In genomic region chr12:55490722-55491449, GRCm38 (mm10) we compare ENCODE assay signal across 8 mouse cellular contexts. TPM values are rescaled to one million over a fixed set of nuclear protein-coding genes. Genes with fewer than 3 reads are reported as not detected.
DNase-seq lines count a peak whose midpoint lies in the region; ATAC-seq and TF ChIP-seq lines count a peak whose summit lies in the region.

No protein-coding gene starts in this region.

- peak overlapping the region; percentile 8 for H3K4me3 ChIP-seq in ES-Bruce4 (ENCODE audit: low read depth, low read length)
- H3K4me3 ChIP-seq in embryonic facial prominence, embryonic 14.5 days (ENCODE audit: low read depth, low read length): peak overlapping the region; percentile 91
- peak overlapping the region; percentile 80 for H3K4me3 ChIP-seq in liver, embryonic 11.5 days (ENCODE audit: low read depth, low read length)
- peak overlapping the region; percentile 80 for H3K4me3 ChIP-seq in neural tube, embryonic 12.5 days

- TF ChIP-seq EP300 in ES-Bruce4 (IDR thresholded peaks at IDR 0.05; ENCODE audit: insufficient read depth, low read depth, low read length): no peak

- intact Hi-C loops in heart, postnatal 14 days (cut with DNase I): loop anchor here (2.0 to 10.0 kb wide), 2 partner anchors 18 to 344 kb away; partner anchors contain the start of gene Brms1l

- no peaks in the 10 kb centered on the region for H3K27me3 ChIP-seq in ES-Bruce4 (ENCODE audit: control insufficient read depth, insufficient read depth, low read length, poor library complexity, severe bottlenecking)
- no peaks in the 10 kb centered on the region for H3K27me3 ChIP-seq in embryonic facial prominence, embryonic 14.5 days (replicated peaks; ENCODE audit: control insufficient read depth, insufficient read depth, low read length)
- no peaks in the 10 kb centered on the region for H3K27me3 ChIP-seq in liver, embryonic 11.5 days (replicated peaks; ENCODE audit: control insufficient read depth, insufficient read depth, low read length)
- H3K27me3 ChIP-seq in neural tube, embryonic 12.5 days (replicated peaks): no peaks in the 10 kb centered on the region

- TF ChIP-seq POLR2A in ES-Bruce4 (IDR thresholded peaks at IDR 0.05; ENCODE audit: insufficient read depth, low read length): no peak

- H3K9me3 ChIP-seq in ES-Bruce4 (replicated peaks; ENCODE audit: control insufficient read depth, insufficient read depth, low read length, poor library complexity, severe bottlenecking): no peaks in the 10 kb centered on the region
- H3K9me3 ChIP-seq in embryonic facial prominence, embryonic 14.5 days (ENCODE audit: control insufficient read depth, low read length): no peaks in the 10 kb centered on the region
- H3K9me3 ChIP-seq in liver, embryonic 11.5 days (ENCODE audit: control insufficient read depth, low read length): no peaks in the 10 kb centered on the region
- H3K9me3 ChIP-seq in neural tube, embryonic 12.5 days: no peaks in the 10 kb centered on the region

- WGBS in embryonic facial prominence, embryonic 14.5 days: 72% methylated on average over 13 of the region's 13 CpGs
- 86% methylated on average over 13 of the region's 13 CpGs for WGBS in liver, embryonic 11.5 days
- 84% methylated on average over 13 of the region's 13 CpGs for WGBS in neural tube, embryonic 12.5 days

- peak overlapping the region; percentile 9; the same call in 1 of the 2 replicates for H3K27ac ChIP-seq in ES-Bruce4 (ENCODE audit: insufficient read depth, low read length)
- peak overlapping the region; percentile 100 for H3K27ac ChIP-seq in embryonic facial prominence, embryonic 14.5 days (replicated peaks; ENCODE audit: low read depth, low read length)
- no peak overlapping the region; the same call in 1 of the 2 replicates for H3K27ac ChIP-seq in liver, embryonic 11.5 days (ENCODE audit: low read depth, low read length)
- no peak overlapping the region for H3K27ac ChIP-seq in neural tube, embryonic 12.5 days

- no peak for TF ChIP-seq CTCF in ES-Bruce4 (IDR thresholded peaks at IDR 0.05; ENCODE audit: low read depth, low read length)

- H3K36me3 ChIP-seq in ES-Bruce4 (ENCODE audit: control insufficient read depth, insufficient read depth, low read length, poor library complexity, severe bottlenecking): peaks cover 24% of the 10 kb centered on the region
- H3K36me3 ChIP-seq in embryonic facial prominence, embryonic 14.5 days (ENCODE audit: control insufficient read depth, insufficient read depth, low read length): peaks cover 45% of the 10 kb centered on the region
- H3K36me3 ChIP-seq in liver, embryonic 11.5 days (ENCODE audit: control insufficient read depth, insufficient read depth, low read length): peaks cover 7% of the 10 kb centered on the region; the same call in 1 of the 2 replicates
- H3K36me3 ChIP-seq in neural tube, embryonic 12.5 days: peaks cover 23% of the 10 kb centered on the region

- H3K4me1 ChIP-seq in ES-Bruce4 (ENCODE audit: control insufficient read depth, insufficient read depth, low read length): peaks cover 8% of the 10 kb centered on the region
- H3K4me1 ChIP-seq in embryonic facial prominence, embryonic 14.5 days (ENCODE audit: control insufficient read depth, insufficient read depth, low read length): peaks cover 23% of the 10 kb centered on the region
- H3K4me1 ChIP-seq in liver, embryonic 11.5 days (replicated peaks; ENCODE audit: control insufficient read depth, insufficient read depth, low read length): peaks cover 14% of the 10 kb centered on the region
- peaks cover 17% of the 10 kb centered on the region for H3K4me1 ChIP-seq in neural tube, embryonic 12.5 days

- H3K4me2 ChIP-seq in embryonic facial prominence, embryonic 14.5 days (ENCODE audit: low read depth, low read length): peak overlapping the region; percentile 63
- peak overlapping the region; percentile 78 for H3K4me2 ChIP-seq in liver, embryonic 11.5 days
- H3K4me2 ChIP-seq in neural tube, embryonic 12.5 days (replicated peaks): peak overlapping the region; percentile 76

- peak; percentile 44 for DNase-seq in adrenal gland, adult 8-10 months
- no peak for DNase-seq in adrenal gland, postnatal 4 days (ENCODE audit: low spot score in 2 of 2)
- DNase-seq in embryonic facial prominence, embryonic 14.5 days (ENCODE audit: low spot score): peak; percentile 55
- peak; percentile 56 to 64 for DNase-seq in heart, postnatal 14 days
- DNase-seq in liver, embryonic 11.5 days (ENCODE audit: low spot score): peak; percentile 43
- DNase-seq in thymus, postnatal 10 days (ENCODE audit: low spot score in 2 of 2): no peak

- peak overlapping the region; percentile 95 for H3K9ac ChIP-seq in ES-Bruce4 (ENCODE audit: low read depth, poor library complexity, severe bottlenecking)
- peak overlapping the region; percentile 98 for H3K9ac ChIP-seq in embryonic facial prominence, embryonic 14.5 days (ENCODE audit: low read depth, low read length)
- H3K9ac ChIP-seq in liver, embryonic 11.5 days (ENCODE audit: low read depth, low read length): peak overlapping the region; percentile 95
- peak overlapping the region; percentile 92; the same call in 1 of the 2 replicates for H3K9ac ChIP-seq in neural tube, embryonic 12.5 days

- no peak for ATAC-seq in embryonic facial prominence, embryonic 14.5 days (ENCODE audit: low read depth)
- no peak for ATAC-seq in liver, embryonic 11.5 days (replicated peaks; ENCODE audit: low FRiP score)
- ATAC-seq in neural tube, embryonic 12.5 days (ENCODE audit: low FRiP score, low read depth): 0 out of 2 replicates have a peak, but pooled peaks have one; percentile 0

RNA-seq across cellular contexts. Expression of gene Nfkbia, which starts 1.6 kb away (rescaled TPM):
- total RNA-seq in adrenal gland, adult 8-10 months (2022): 10 to 100 TPM; 76.2 to 98.5 (median 86.4) TPM
- 100 to 1,000 TPM; 108 to 131 TPM for total RNA-seq in adrenal gland, postnatal 4 days (2021)
- 40.9 and 45.3 TPM in 2 replicates for polyA plus RNA-seq in ES-Bruce4 (2011; ENCODE audit: insufficient read depth, insufficient read length, low read depth, missing spikeins)
- 101 and 102 TPM in 2 replicates for polyA plus RNA-seq in embryonic facial prominence, embryonic 14.5 days (2014; fragmentation: Nextera tagmentation; extraction: Ambion mirVana)
- 10 to 100 TPM; 69.4 to 81.5 TPM for total RNA-seq in heart, postnatal 14 days (2021)
- 25.8 TPM in 2 replicates for polyA plus RNA-seq in liver, embryonic 11.5 days (2014; fragmentation: Nextera tagmentation; extraction: Ambion mirVana)
- polyA plus RNA-seq in neural tube, embryonic 12.5 days (2016; fragmentation: Nextera tagmentation; extraction: Ambion mirVana): 40.1 and 44.9 TPM in 2 replicates

Comparison
In these comparisons a context has a peak if more than half of its experiments do, and no peak if none do; other contexts are left out.
1. DNase-seq: peak in adrenal gland, adult 8-10 months (single experiment), embryonic facial prominence, embryonic 14.5 days (single experiment), heart, postnatal 14 days (2 of 2) and liver, embryonic 11.5 days (single experiment); none in adrenal gland, postnatal 4 days (0 of 2) and thymus, postnatal 10 days (0 of 2).
2. H3K27ac ChIP-seq: peak in ES-Bruce4 (single experiment) and embryonic facial prominence, embryonic 14.5 days (single experiment); none in liver, embryonic 11.5 days (single experiment) and neural tube, embryonic 12.5 days (single experiment).
3. H3K4me3 ChIP-seq: peak in every context shown above with its lines; median percentile 91 in embryonic facial prominence, embryonic 14.5 days; 80 in liver, embryonic 11.5 days; 80 in neural tube, embryonic 12.5 days; 8 in ES-Bruce4.
4. Peak in every context shown above with its lines, with median percentiles within 50 percentile points of each other: H3K9ac ChIP-seq and H3K4me2 ChIP-seq.